Mouse (Mus musculus) retina, adult 2 months (tissue): ENCODE results near the gene Card10.
A peak's percentile ranks its signal among the peaks of the same experiment; 100 is the strongest.
"Not testable (repeated sequence)": the region's sequence is repeated elsewhere in the genome, so short reads cannot be mapped to it uniquely, and the experiment has no call there.

Source experiments
- DNase-seq: peaks from one replicate; pipeline ENCODE4 v3.0.0-alpha.2; 2012; ENCODE audit warnings: low read depth, low spot score

The Card10 gene

DNA sequence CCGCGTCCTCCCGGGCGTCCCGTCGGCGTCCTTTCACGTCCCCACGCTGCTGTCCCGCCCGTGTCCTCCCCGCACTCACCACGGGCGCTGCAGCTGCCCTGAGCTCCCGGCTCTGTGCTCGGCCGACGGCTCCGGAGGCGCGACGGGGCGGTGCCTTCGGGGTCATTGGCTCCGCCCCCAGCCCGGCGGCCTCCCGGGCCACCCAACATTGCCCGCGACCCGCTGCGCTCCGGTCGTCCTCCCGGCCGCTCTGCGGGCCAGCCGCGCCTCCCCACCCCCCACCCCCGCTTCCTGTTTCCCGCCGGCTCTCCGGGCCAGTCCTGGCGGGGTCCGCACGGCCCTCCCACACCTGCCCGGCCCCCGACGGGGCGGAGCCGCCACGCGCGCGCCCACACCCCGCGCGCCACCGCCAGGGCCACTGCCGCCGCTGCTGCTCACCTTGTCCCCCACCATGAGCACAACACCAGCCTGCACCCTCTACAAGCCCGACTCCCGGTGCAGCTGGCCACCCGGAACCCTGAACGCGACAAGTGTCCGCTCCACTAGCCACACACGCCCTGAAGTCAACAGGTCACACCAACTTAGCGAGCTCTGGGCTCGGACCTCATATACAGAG is at the start of gene Card10:
Gene Card10, minus strand, starts transcription at position 267 of the 616 bp plus-strand sequence.
- no peak for DNase-seq

DNA sequence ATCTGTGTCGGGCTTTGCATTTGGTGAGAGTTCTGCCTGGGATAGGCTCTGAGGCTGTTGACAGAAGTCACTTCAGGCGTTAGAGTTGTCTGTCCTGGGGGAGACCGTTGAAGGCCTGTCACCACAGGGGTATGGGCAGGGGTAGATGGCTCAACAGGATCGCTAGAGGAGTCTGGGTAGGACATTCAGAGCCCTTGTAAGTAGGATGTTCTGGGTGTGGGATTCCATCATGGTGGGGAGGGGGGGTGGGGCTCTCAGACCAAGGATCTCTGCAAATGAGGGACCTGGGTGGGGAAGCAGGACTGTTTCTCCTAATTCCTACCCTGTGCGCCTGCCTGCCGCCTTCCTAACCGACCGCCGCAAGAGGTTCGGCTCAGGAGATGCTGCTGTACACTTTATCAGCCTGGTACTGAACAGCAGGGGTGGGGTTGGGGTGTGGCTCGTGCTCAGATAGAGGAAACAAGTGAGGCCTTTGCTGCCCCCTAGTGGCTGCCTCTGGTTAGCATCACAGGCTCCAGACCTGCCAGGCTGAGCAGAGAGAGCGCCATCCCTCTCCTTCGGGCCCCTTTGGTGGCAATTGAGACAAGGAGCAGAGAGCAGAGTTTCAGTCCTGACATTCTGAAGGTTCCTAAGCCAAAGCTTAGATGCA is 48.8 kb upstream of the Card10 start:
- peak; percentile 62 for DNase-seq

DNA sequence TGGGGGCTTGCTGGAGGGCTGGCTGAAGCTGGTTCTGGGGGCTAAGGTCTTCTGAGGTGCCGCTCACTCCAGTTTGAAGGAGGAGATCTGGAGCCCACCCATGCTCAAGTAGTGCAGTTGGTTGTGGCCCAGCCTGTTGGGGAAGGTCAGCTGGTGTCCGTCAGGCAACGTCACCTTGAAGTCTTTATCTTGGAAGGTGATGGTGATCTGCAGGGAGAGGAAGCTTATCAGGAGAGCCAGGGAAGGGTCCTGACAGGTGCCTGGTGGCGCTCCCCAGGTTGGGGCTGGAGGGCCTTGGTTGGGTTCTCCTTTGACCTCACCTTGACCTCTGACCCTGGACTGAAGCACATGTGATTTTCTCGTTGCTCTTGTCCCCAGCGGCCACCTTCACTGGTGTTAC is 48.1 kb upstream of the Card10 start:
- DNase-seq: no peak

DNA sequence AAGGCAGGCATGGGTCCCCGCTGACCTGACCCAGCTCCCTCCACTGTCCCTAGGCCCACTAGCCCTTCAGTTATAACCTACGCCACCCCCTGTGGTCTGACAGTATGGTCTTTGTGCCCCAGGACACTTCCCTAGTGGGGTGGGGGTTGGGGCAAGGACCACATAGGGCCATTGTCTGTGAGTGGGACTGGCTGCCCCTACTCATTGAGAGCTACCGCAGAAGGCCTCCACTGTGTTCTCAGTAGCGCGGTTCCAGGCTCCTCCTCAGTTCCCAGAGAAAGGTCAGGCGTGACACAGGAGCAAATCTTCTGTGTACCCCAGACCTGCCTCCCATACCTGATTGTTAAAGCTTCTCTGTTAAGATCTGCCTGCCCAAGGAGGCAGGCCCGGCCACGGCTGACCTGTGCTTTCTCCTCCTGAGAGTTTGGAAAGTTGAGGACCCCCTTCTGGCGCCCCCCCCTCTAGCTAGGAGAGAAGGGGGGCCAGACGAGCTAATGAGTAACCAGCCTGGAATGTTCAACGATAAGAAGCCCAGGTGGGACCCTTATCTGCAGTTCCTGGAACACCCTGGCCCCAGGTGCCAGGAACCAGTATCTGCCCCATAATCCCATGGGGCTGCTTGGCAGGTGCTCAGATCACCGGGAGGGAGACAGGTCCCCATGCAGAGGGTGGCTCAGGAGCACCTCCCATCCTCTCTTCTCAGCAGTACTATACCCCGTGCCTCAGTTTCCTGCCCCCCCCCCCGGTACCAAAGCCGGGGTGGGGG is 47.4 kb upstream of the Card10 start:
- no peak for DNase-seq

DNA sequence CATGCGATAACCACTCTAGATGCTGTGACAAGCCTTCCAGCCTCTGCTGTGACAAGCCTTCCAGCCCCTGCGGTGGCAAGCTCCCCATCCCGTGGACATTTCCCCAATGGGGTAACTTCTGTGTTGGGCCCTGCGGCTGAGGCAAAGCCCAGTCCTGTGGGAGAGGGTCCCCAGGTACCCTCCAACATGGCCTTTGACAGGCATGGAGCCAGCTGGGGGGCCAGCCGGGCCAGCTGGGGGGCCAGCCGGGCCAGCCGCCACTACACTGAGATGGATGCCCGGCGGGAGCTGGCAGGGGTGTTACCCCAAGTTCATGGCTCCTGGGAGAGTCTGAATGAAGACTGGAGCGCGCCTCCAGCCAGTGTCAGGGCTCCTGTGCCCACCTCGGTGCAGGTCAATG is 46.6 kb upstream of the Card10 start:
- no peak for DNase-seq

DNA sequence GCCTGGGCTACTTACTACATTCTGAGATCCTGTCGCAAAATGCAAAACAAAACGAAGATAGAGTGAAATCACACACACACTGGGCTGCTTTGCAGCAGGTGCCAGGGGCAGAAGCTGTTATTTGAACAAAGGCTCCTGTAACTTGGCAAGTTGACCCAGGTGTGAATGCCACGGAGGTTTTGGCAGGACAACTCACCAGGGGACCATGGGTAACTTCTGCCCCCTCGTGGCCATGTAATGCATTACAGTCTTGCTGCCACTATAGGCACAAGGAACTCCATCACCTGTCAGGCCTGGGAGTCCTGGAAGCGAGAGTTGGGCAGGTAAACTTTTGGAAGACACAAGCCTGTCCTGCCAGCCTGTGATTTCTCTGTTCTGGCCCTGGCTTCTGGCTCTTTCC is 45.6 kb upstream of the Card10 start:
- DNase-seq: peak; percentile 40

DNA sequence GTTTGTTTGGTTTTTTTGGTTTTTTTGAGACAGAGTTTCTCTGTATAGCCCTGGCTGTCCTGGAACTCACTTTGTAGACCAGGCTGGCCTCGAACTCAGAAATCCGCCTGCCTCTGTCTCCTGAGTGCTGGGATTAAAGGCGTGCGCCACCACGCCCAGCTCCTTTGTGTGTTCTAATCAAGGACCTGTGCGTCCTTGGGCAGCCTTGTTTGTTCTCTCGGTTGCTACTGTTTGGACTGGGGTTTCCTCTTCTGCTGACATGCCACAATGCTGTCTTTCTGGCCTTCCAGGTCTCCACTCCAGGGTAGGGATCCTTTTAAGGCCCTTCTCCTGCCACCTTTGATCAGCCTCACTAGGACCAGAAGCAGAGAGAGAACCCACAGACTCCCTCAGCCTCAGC is 44.0 kb upstream of the Card10 start:
- not testable (repeated sequence) for DNase-seq

DNA sequence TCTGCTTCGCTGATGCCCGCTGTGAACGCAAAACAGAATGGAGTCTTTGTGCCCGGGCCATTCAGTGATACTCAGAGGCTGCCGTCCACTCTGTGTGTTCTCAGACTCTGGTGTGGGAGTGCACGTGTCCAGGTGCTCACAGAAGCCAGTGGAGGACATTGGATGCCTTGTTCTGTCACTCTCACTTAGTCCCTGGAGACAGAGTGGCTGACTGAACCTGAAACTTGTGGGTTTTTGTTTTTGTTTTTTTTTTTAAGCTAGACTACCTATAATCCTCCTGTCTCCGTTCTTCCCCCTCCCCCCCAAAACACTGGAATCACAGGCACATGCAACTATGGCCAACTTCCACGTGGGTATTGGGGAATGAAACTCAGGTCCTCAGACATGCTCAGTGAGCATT is 43.5 kb upstream of the Card10 start:
- DNase-seq: no peak

DNA sequence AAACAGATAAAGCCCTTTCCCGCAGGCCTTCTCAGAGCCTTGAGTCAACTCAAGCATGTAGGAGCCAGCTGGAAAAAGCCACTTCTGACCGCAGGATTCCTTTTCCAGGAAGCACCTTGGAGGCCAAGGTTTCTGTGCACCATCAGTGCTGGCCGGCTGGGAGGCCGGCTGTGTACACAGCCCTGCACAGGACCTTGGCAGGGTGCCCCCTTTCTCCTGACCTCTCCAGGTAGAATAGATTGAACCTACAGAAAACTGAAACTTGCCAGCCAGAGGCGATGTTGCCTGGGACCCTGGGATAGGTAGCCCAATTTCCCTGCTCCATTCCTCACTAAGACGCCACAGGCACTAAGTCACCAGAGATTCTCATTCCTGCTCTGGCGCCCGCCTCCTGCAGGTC is 43.0 kb upstream of the Card10 start:
- DNase-seq: no peak

DNA sequence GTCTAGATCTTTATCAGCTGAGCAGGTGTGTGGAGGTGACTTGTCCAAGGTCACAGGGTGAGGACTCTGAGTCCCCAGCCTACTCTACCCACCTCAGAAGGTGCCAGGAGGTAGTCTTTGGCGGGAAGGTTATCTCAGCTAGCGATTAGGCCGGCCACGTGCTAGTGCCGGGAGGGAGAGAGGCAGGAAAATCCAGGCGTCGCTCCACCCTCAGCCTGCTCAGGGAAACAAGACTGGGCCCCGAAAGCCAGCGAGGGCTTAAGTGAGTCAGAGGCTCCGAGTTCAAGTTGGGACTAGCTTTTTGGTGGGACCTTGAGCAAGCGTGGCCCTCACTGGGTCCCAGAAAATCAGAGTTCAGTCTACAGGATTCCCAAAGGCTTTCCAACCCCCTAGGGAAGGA is 42.5 kb upstream of the Card10 start:
- no peak for DNase-seq

DNA sequence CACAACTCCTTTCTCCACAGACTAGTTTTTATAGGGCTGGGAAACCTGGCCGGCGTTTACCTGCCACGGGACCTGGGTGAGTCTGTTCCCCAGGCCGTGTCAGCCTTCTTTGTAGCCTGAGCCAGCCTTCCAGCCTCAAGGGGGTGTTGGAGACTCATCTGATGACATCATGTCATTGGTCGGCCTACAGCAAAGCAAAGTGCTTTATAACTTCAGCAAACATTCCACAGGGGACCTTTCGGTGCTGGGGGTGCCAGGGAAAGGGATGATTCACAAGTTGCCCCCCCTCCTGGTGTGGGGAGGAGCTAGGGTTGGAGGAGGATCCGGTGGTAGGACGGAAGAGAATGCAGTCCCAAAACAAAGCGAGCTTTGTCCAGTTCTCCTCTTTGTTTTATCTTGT is 41.9 kb upstream of the Card10 start:
- no peak for DNase-seq

DNA sequence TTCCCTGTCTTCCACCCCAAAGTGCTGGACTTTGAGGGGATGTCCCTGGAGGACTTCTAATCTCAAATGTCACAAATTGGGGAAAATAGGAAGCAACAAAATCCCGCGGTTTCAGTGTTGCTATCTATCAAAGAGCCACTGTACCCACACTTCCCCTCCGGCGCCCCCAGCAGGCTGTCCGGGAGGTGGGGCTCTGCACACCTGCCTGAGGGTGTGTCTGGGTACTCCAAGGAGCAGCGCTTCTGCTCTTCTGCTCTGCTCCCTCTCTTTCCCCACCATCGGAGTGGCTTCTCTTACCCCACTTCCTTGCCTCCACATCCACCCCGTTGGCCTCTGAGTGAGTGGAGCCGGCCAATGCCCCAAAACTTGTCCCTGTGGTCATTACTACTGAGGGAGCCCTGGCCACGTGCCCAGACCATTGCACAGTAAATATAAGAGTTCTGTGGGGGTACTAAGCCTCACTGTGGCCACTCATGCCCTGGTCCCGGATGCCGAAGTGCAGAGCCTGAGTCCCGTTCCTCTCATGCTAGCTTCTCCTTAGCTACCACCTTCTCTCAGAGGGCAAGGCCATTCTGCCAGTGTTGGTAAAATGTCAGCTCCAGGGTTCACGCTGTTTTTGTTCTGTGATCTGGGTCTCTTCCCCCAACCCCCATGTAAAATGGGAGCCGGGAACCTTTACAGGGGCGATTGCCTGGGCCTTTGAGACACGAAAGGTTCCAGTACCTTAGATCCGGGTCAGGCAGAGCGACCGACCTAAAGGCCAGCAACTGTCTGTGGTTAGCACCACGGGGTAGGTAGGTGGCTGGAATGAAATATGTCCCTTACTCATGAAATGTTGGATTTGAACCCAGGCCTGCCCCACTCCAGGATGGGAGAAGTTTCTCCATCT is 41.0 kb upstream of the Card10 start:
- DNase-seq: no peak

DNA sequence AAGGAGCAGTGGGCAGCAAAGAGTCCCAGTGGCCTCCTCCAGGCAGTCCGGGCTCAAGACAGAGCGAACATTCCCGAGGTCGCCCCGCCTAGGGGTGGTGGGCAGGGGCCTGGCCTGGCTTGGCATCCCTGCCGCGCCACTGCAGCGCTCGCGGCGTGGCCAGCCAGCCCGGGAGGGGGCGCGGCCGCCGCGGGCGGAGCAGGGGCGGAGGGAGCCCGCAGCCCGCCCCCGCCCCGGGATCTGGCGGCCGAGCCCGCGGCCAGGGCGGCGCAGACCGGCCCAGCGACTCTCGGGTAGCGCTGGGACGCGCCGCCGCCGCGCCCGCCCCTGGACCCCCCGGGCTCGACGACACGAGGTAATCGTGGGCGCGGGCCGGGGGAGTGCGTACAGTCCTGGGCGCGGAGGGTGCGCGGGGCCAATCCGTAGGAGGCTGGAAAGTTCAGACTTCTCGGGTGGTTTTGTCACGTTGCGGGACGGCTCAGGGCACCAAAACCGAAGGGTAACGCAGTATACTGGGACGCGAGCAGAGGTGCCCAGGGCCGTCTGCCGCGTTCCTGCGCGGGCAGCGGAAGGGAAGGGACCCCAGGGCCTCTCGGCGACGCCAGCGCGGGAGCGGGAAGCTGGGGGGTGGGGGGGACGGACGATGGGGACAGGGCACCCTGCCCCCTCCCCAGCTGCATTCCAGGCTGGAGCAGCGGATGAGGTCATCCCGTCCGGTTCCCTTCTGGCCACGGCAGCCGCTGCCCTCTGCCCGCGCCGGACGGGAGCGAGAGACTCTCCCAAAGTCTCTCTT is 39.7 kb upstream of the Card10 start, which contains the start of gene Cdc42ep1:
Gene Cdc42ep1, plus strand, starts transcription at position 254 of the 793 bp plus-strand sequence.
- no peak for DNase-seq

DNA sequence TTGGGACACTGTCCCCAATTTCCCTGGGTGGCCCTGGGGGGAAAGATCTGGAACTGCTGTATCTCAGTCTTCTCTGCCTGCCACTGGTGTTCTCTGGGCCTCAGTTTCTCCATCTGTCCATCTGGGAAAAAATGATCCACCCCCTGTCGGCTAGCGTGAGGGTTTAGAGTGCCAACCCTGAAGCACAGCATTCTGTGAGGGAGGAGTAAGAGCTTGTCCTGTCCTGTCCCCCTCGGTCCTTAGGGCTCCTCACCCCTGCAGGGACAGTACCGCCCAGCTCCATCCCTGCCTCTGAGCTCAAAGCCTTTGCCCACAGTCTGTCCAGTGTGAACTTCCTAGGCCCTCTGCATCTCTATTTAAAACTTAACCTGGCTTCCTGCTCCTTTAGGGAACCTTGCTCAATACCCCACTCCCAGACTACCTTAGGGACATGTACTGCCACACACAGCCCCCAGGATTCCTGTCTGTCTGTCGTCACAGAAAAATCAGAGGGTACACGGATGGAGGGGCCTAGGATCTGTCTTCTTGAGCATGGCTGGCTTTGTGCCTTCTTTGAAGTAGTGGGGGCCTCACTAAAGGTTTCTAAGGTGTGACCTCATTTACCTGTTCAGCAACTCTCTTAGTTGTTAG is 38.4 kb upstream of the Card10 start:
- no peak for DNase-seq

DNA sequence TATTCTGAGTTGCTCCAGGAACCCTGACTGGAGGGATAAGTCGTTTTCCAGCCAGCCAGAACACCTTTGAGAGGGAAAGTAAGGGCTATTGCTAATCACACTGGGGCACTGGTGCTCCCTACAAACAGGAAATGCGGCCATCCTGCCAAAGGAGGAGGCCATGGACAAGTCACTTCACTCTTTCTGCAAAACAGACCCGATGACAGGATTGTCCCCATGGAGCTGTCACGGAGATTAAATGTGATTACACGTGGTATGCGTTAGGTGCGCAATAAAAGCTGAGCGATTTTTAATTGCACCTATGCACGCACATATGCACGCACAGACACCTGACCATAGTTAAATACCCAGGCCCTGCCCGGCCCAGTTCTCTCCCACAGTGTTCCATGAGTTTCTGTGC is 37.9 kb upstream of the Card10 start:
- no peak for DNase-seq

DNA sequence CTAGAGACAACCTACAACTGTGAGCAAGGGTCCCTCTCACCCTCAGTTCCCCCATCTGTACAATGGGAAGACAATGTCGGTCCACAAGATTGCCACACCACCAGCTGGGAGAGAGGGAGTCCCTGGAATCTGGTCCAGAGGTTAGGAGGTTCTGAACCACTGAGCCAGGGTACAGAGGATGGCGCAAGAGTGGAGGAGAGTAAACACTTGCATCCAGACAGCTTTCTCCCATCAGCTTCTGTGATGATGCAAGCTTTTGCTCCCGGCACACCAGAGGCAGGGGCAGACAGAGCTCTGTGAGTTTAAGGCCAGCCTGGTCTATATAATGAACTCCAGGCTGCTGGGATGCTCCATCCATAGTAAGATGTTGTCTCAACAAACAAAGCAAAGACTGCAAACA is 37.4 kb upstream of the Card10 start:
- DNase-seq: no peak

DNA sequence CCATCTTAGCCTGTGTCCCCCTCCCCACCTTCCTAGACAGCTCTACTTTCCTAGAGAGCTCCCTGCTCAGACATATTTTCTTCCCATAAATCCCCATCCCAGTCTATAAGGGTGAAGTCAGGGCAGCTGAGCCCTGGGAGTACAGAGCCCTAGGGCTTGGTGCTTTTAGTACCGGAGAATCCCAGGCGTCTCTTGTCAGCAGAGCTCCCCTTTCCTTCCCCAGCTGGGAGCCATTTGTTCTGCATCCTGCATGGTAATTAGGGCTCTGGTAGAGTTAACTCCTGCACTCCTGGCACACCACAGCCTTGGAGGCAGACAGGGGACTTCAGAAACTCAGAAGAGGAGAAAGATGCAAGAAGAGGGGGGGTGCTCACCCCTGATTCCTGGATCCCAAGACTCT is 36.9 kb upstream of the Card10 start:
- DNase-seq: no peak

DNA sequence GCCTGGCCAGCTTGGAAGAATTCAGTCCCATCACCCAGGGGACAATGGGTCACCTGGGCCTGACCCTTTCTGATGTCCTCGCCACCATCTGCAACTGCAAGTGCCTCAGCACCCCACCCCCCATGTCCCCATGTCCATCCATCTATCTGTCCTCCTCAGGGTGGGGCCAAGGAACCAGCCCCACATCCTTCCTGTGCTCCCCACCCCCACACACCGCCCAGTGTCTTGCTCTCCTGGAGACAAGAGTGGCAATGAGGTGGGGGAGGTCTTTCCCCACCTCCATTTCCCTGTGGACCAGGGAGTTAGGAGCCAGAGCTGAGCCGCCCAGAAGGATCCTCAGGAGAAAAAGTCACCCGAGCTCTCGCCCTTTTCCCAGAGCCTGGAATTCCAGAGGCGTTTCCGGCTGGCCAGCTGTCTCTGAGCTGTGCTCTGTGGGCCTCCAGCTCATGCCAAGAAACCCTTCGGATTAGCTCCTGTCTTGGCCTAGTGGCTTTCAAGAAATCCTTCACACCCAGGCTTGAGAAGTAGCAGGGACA is 33.3 kb upstream of the Card10 start:
- no peak for DNase-seq

DNA sequence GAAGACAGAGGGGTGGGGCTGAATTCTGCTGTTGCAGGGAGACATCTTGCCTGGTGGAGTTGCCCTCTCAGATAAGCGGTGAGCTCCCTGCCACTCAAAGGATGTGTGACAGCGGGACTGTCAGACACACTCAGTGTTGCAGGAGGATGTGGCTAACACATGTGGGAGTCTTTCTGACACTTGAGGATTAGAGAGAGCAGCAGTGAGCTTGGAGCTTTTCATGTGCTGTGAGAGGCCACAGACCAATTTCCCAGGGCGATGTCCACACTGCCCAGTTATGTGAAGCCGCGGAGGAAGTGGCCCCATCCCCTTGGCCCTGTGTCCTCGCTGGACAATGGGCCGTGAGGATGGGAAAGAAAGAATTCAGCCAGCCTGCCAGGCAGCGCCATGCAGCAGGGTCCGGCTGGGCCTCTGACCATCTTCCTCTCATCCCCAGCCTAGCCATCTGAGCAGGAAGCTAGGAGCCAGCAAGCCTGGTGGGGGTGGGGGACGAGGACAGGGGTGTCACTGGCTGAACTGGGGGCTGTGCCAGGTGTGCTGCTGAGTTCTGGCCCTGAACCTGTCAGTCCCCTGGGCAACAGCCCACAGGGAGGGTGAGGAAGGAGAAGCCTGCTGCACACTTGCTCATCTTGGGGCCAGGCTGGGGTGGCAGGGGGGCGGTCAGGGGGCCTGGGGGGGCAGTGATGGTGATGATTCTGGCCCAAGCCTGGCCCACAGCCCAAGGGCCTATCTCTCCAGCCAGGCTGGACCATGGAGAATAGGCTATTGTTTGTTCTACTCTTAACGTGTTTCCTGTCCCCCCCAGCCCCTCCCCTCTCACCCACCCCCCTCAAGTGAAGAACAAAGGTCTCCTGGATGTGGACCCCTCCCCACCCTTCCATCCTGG is 32.6 kb upstream of the Card10 start:
- no peak for DNase-seq
